9 mouse cellular contexts compared by ENCODE assay signal in genomic region chr15:4028411-4028700, GRCm38 (mm10). TPM values are rescaled to one million over a fixed set of nuclear protein-coding genes. Genes with fewer than 3 reads are reported as not detected.
DNase-seq lines count a peak whose midpoint lies in the region; ATAC-seq and TF ChIP-seq lines count a peak whose summit lies in the region.
"Had no signal": no experiment of that assay in that cellular context is flagged by ENCODE, and none has a peak within 500 bp of the region (broad histone marks: within the 10 kb centered on the region; RNA-seq: fewer than 3 reads in every experiment).

No protein-coding gene starts in this region.

- peaks cover 9% of the 10 kb centered on the region for H3K79me2 ChIP-seq in myocyte (ENCODE audit: control insufficient read depth, insufficient read depth)

- H3K9me3 ChIP-seq in heart, embryonic 11.5 days (replicated peaks; ENCODE audit: control insufficient read depth, low read length) = no peaks in the 10 kb centered on the region
- H3K9me3 ChIP-seq in midbrain, embryonic 10.5 days (replicated peaks) = no peaks in the 10 kb centered on the region
- no peaks in the 10 kb centered on the region for H3K9me3 ChIP-seq in midbrain, embryonic 11.5 days (ENCODE audit: control insufficient read depth, low read length)
- no peaks in the 10 kb centered on the region for H3K9me3 ChIP-seq in intestine, embryonic 16.5 days (ENCODE audit: control insufficient read depth, low read length)
- H3K9me3 ChIP-seq: forebrain, embryonic 12.5 days had no signal

- intact Hi-C loops in heart, postnatal 36 days (cut with DNase I) = loop anchor here (5.0 to 10.0 kb wide), 2 partner anchors 66 to 594 kb away; no protein-coding TSS in a partner anchor

- no peaks in the 10 kb centered on the region for H3K27me3 ChIP-seq in heart, embryonic 11.5 days (ENCODE audit: control insufficient read depth, insufficient read depth, low read length)
- peaks cover 22% of the 10 kb centered on the region for H3K27me3 ChIP-seq in midbrain, embryonic 10.5 days (ENCODE audit: low read depth, poor library complexity, severe bottlenecking)
- peaks cover 3% of the 10 kb centered on the region for H3K27me3 ChIP-seq in midbrain, embryonic 11.5 days (ENCODE audit: control insufficient read depth, insufficient read depth, low read length)
- H3K27me3 ChIP-seq in intestine, embryonic 16.5 days (replicated peaks; ENCODE audit: control insufficient read depth, insufficient read depth, low read length) = no peaks in the 10 kb centered on the region
- H3K27me3 ChIP-seq in myocyte (ENCODE audit: control insufficient read depth, insufficient read depth, insufficient read length) = no peaks in the 10 kb centered on the region
- H3K27me3 ChIP-seq: forebrain, embryonic 12.5 days had no signal

- 0 out of 2 replicates have a peak overlapping the region, but pooled peaks have one; percentile 99 for H3K27ac ChIP-seq in heart, embryonic 11.5 days (ENCODE audit: low read depth, low read length)
- H3K27ac ChIP-seq in midbrain, embryonic 10.5 days (replicated peaks) = no peak overlapping the region
- no peak overlapping the region for H3K27ac ChIP-seq in midbrain, embryonic 11.5 days (ENCODE audit: low read depth, low read length)
- no peak overlapping the region for H3K27ac ChIP-seq in intestine, embryonic 16.5 days (ENCODE audit: low read length)
- H3K27ac ChIP-seq: forebrain, embryonic 12.5 days had no signal

- peaks cover 32% of the 10 kb centered on the region for H3K4me1 ChIP-seq in heart, embryonic 11.5 days (ENCODE audit: control insufficient read depth, insufficient read depth, low read length)
- peaks cover 22% of the 10 kb centered on the region for H3K4me1 ChIP-seq in midbrain, embryonic 10.5 days
- peaks cover 5% of the 10 kb centered on the region for H3K4me1 ChIP-seq in midbrain, embryonic 11.5 days (ENCODE audit: control insufficient read depth, insufficient read depth, low read length)
- peaks cover 12% of the 10 kb centered on the region for H3K4me1 ChIP-seq in intestine, embryonic 16.5 days (ENCODE audit: control insufficient read depth, insufficient read depth, low read length)

- ATAC-seq in heart, embryonic 11.5 days (replicated peaks; ENCODE audit: insufficient number of reproducible peaks, low FRiP score, low TSS enrichment) = no peak
- ATAC-seq in midbrain, embryonic 11.5 days (ENCODE audit: low FRiP score) = no peak
- ATAC-seq in intestine, embryonic 16.5 days = no peak

- H3K4me2 ChIP-seq in heart, embryonic 11.5 days = peak overlapping the region; percentile 78; the same call in 1 of the 2 replicates
- no peak overlapping the region for H3K4me2 ChIP-seq in midbrain, embryonic 11.5 days
- H3K4me2 ChIP-seq in intestine, embryonic 16.5 days (ENCODE audit: low read depth, low read length) = no peak overlapping the region
- peak overlapping the region; percentile 99 for H3K4me2 ChIP-seq in myocyte (ENCODE audit: low read depth)

- no peak for DNase-seq in heart, postnatal 36 days
- no peak for DNase-seq in midbrain, embryonic 10.5 days (ENCODE audit: low spot score)
- DNase-seq in midbrain, embryonic 11.5 days (ENCODE audit: low spot score, missing footprints) = no peak
- no peak for DNase-seq in right cerebral cortex, adult 18-20 months
- no peak for DNase-seq in adrenal gland, postnatal 4 days (ENCODE audit: low spot score in 2 of 2)

- no peaks in the 10 kb centered on the region for H3K36me3 ChIP-seq in heart, embryonic 11.5 days (ENCODE audit: control insufficient read depth, insufficient read depth, low read length)
- H3K36me3 ChIP-seq in midbrain, embryonic 10.5 days = no peaks in the 10 kb centered on the region
- no peaks in the 10 kb centered on the region for H3K36me3 ChIP-seq in midbrain, embryonic 11.5 days (ENCODE audit: control insufficient read depth, insufficient read depth, low read length)
- H3K36me3 ChIP-seq in intestine, embryonic 16.5 days (ENCODE audit: control insufficient read depth, insufficient read depth, low read length) = no peaks in the 10 kb centered on the region
- H3K36me3 ChIP-seq in myocyte (ENCODE audit: control insufficient read depth, insufficient read depth) = no peaks in the 10 kb centered on the region
- H3K36me3 ChIP-seq: forebrain, embryonic 12.5 days had no signal

- no peak for TF ChIP-seq POLR2A in myocyte (IDR thresholded peaks at IDR 0.05; ENCODE audit: insufficient read length, low read depth)

- H3ac ChIP-seq in myocyte (ENCODE audit: control insufficient read depth, insufficient read length) = no peak overlapping the region

- H3K9ac ChIP-seq in heart, embryonic 11.5 days (ENCODE audit: low read depth, low read length) = no peak overlapping the region
- H3K9ac ChIP-seq in midbrain, embryonic 11.5 days (ENCODE audit: low read length) = no peak overlapping the region
- H3K9ac ChIP-seq in intestine, embryonic 16.5 days (ENCODE audit: low read depth, low read length) = 0 out of 2 replicates have a peak overlapping the region, but pooled peaks have one; percentile 20

- no peak overlapping the region for H3K4me3 ChIP-seq in heart, embryonic 11.5 days (ENCODE audit: low read depth, low read length)
- H3K4me3 ChIP-seq in midbrain, embryonic 10.5 days = 0 out of 2 replicates have a peak overlapping the region, but pooled peaks have one; percentile 81
- no peak overlapping the region for H3K4me3 ChIP-seq in midbrain, embryonic 11.5 days (ENCODE audit: low read depth, low read length)
- H3K4me3 ChIP-seq in intestine, embryonic 16.5 days (ENCODE audit: low read length) = no peak overlapping the region
- peak overlapping the region; percentile 45 for H3K4me3 ChIP-seq in myocyte

- 79% methylated on average over 6 of the region's 6 CpGs for WGBS in heart, embryonic 11.5 days (ENCODE audit: insufficient replicate concordance)
- WGBS in midbrain, embryonic 10.5 days = 82% methylated on average over 6 of the region's 6 CpGs
- WGBS in midbrain, embryonic 11.5 days = 74% methylated on average over 6 of the region's 6 CpGs
- WGBS in intestine, embryonic 16.5 days = 77% methylated on average over 6 of the region's 6 CpGs

TF ChIP-seq in myocyte, 11 proteins besides CTCF, POLR2A, EP300 and RAD21:
- TF ChIP-seq USF1 (IDR thresholded peaks at IDR 0.05; ENCODE audit: low read depth) (no peak), CEBPB (IDR thresholded peaks at IDR 0.05; ENCODE audit: insufficient read depth, poor library complexity, severe bottlenecking) (no peak), MYOG (IDR thresholded peaks at IDR 0.05; ENCODE audit: control insufficient read depth in 1 of 3, insufficient read depth in 1 of 3, insufficient read length in 2 of 3, low read depth in 2 of 3) (no peak), POLR2AphosphoS2 (IDR thresholded peaks at IDR 0.05; ENCODE audit: insufficient read length, low read depth) (no peak), REST (IDR thresholded peaks at IDR 0.05; ENCODE audit: insufficient read depth, insufficient read length) (no peak), TCF3 (IDR thresholded peaks at IDR 0.05; ENCODE audit: insufficient read length, low read depth) (no peak), TCF12 (IDR thresholded peaks at IDR 0.05; ENCODE audit: insufficient read depth, poor library complexity, severe bottlenecking) (no peak), MAX (IDR thresholded peaks at IDR 0.05; ENCODE audit: low read depth) (no peak), E2F4 (IDR thresholded peaks at IDR 0.05; ENCODE audit: insufficient read depth) (no peak), SRF (IDR thresholded peaks at IDR 0.05; ENCODE audit: control insufficient read depth, insufficient read length, low read depth) (no peak), MYOD1 (IDR thresholded peaks at IDR 0.05; ENCODE audit: control insufficient read depth in 1 of 3, insufficient read length in 2 of 3, low read depth in 2 of 3) (no peak)

RNA-seq across cellular contexts. Expression of gene Oxct1, which starts 2.2 kb away (rescaled TPM):
- polyA plus RNA-seq in heart, embryonic 11.5 days (2014; fragmentation: Nextera tagmentation; extraction: Ambion mirVana) = 272 and 282 TPM in 2 replicates
- 1,000 to 10,000 TPM; 1,296 to 1,437 TPM for total RNA-seq in heart, postnatal 36 days (2021)
- polyA plus RNA-seq in midbrain, embryonic 10.5 days (2016; fragmentation: Nextera tagmentation; extraction: Ambion mirVana) = 118 and 140 TPM in 2 replicates
- 190 and 208 TPM in 2 replicates for polyA plus RNA-seq in midbrain, embryonic 11.5 days (2014; fragmentation: Nextera tagmentation; extraction: Ambion mirVana)
- polyA plus RNA-seq in intestine, embryonic 16.5 days (2015; fragmentation: Nextera tagmentation; extraction: Ambion mirVana) = 184 and 212 TPM in 2 replicates
- 40.4 TPM for polyA plus RNA-seq in myocyte (2012; fragmentation: generic; extraction: Trizol)
- total RNA-seq in adrenal gland, postnatal 4 days (2021) = 100 to 1,000 TPM in 1 of 2 experiments, 10 to 100 TPM in 1; 79.8 to 111 TPM

RNA-seq across cellular contexts. Expression of gene AW549877, which starts 32.8 kb away (rescaled TPM):
- polyA plus RNA-seq in heart, embryonic 11.5 days (2014; fragmentation: Nextera tagmentation; extraction: Ambion mirVana) = 36.7 and 43.2 TPM in 2 replicates
- total RNA-seq in heart, postnatal 36 days (2021) = 10 to 100 TPM; 23.7 to 24.5 TPM
- 41.3 and 52.2 TPM in 2 replicates for polyA plus RNA-seq in midbrain, embryonic 10.5 days (2016; fragmentation: Nextera tagmentation; extraction: Ambion mirVana)
- 65.5 and 72.7 TPM in 2 replicates for polyA plus RNA-seq in midbrain, embryonic 11.5 days (2014; fragmentation: Nextera tagmentation; extraction: Ambion mirVana)
- 26.6 and 33.2 TPM in 2 replicates for polyA plus RNA-seq in intestine, embryonic 16.5 days (2015; fragmentation: Nextera tagmentation; extraction: Ambion mirVana)
- 5.9 TPM for polyA plus RNA-seq in myocyte (2012; fragmentation: generic; extraction: Trizol)
- total RNA-seq in adrenal gland, postnatal 4 days (2021) = 10 to 100 TPM; 49.7 to 51.8 TPM

RNA-seq across cellular contexts. Expression of gene Fbxo4, which starts 49.0 kb away (rescaled TPM):
- polyA plus RNA-seq in heart, embryonic 11.5 days (2014; fragmentation: Nextera tagmentation; extraction: Ambion mirVana) = 11.1 and 12.3 TPM in 2 replicates
- 1 to 10 TPM; 7.3 to 7.8 TPM for total RNA-seq in heart, postnatal 36 days (2021)
- polyA plus RNA-seq in midbrain, embryonic 10.5 days (2016; fragmentation: Nextera tagmentation; extraction: Ambion mirVana) = 4.4 and 5.0 TPM in 2 replicates
- polyA plus RNA-seq in midbrain, embryonic 11.5 days (2014; fragmentation: Nextera tagmentation; extraction: Ambion mirVana) = 5.6 and 7.1 TPM in 2 replicates
- 9.5 and 9.7 TPM in 2 replicates for polyA plus RNA-seq in intestine, embryonic 16.5 days (2015; fragmentation: Nextera tagmentation; extraction: Ambion mirVana)
- polyA plus RNA-seq in myocyte (2012; fragmentation: generic; extraction: Trizol) = 14.4 TPM
- 10 to 100 TPM; 19.0 to 19.4 TPM for total RNA-seq in adrenal gland, postnatal 4 days (2021)

Comparison
In these comparisons a context has a peak if more than half of its experiments do, and no peak if none do; other contexts are left out.
1. H3K4me3 ChIP-seq: peak in midbrain, embryonic 10.5 days (single experiment) and myocyte (single experiment); none in heart, embryonic 11.5 days (single experiment), midbrain, embryonic 11.5 days (single experiment) and intestine, embryonic 16.5 days (single experiment).
2. H3K4me2 ChIP-seq: peak in heart, embryonic 11.5 days (single experiment) and myocyte (single experiment); none in midbrain, embryonic 11.5 days (single experiment) and intestine, embryonic 16.5 days (single experiment).